Comparison of ENCODE assay signal across 8 mouse cellular contexts in genomic region chr4:48380940-48381339, GRCm38 (mm10).
A peak's percentile ranks its signal among the peaks of the same experiment; 100 is the strongest.
DNase-seq lines count a peak whose midpoint lies in the region; ATAC-seq and TF ChIP-seq lines count a peak whose summit lies in the region.
"Had no signal": no experiment of that assay in that cellular context is flagged by ENCODE, and none has a peak within 500 bp of the region (broad histone marks: within the 10 kb centered on the region; RNA-seq: fewer than 3 reads in every experiment).

No protein-coding gene starts in this region.

- peak; percentile 77 for TF ChIP-seq CTCF in heart, postnatal 0 days (IDR thresholded peaks at IDR 0.05; ENCODE audit: low read depth)

- H3K36me3 ChIP-seq in heart, postnatal 0 days (replicated peaks; ENCODE audit: control insufficient read depth, insufficient read depth, low read length) = no peaks in the 10 kb centered on the region
- H3K36me3 ChIP-seq in midbrain, embryonic 11.5 days (ENCODE audit: control insufficient read depth, insufficient read depth, low read length) = no peaks in the 10 kb centered on the region
- H3K36me3 ChIP-seq: heart, embryonic 15.5 days had no signal

- WGBS in heart, postnatal 0 days = 1% methylated on average over 2 of the region's 2 CpGs
- WGBS in midbrain, embryonic 11.5 days = 2% methylated on average over 2 of the region's 2 CpGs

- H3K27me3 ChIP-seq in heart, postnatal 0 days (ENCODE audit: control insufficient read depth, insufficient read depth, low read length) = no peaks in the 10 kb centered on the region
- no peaks in the 10 kb centered on the region for H3K27me3 ChIP-seq in midbrain, embryonic 11.5 days (ENCODE audit: control insufficient read depth, insufficient read depth, low read length)
- H3K27me3 ChIP-seq: heart, embryonic 15.5 days had no signal

- no peaks in the 10 kb centered on the region for H3K9me3 ChIP-seq in heart, postnatal 0 days (replicated peaks; ENCODE audit: control insufficient read depth, low read length)
- no peaks in the 10 kb centered on the region for H3K9me3 ChIP-seq in midbrain, embryonic 11.5 days (ENCODE audit: control insufficient read depth, low read length)
- H3K9me3 ChIP-seq: heart, embryonic 15.5 days had no signal

- H3K4me1 ChIP-seq in heart, postnatal 0 days (ENCODE audit: control insufficient read depth, insufficient read depth) = no peaks in the 10 kb centered on the region
- H3K4me1 ChIP-seq in midbrain, embryonic 11.5 days (ENCODE audit: control insufficient read depth, insufficient read depth, low read length) = no peaks in the 10 kb centered on the region
- H3K4me1 ChIP-seq: heart, embryonic 15.5 days had no signal

- H3K27ac ChIP-seq in heart, postnatal 0 days (ENCODE audit: low read depth) = no peak overlapping the region
- no peak overlapping the region for H3K27ac ChIP-seq in midbrain, embryonic 11.5 days (ENCODE audit: low read depth, low read length)
- H3K27ac ChIP-seq: heart, embryonic 15.5 days had no signal

- H3K4me2 ChIP-seq in heart, postnatal 0 days (ENCODE audit: low read depth, low read length) = no peak overlapping the region
- H3K4me2 ChIP-seq in midbrain, embryonic 11.5 days = no peak overlapping the region
- H3K4me2 ChIP-seq: heart, embryonic 15.5 days had no signal

- no peak overlapping the region for H3K9ac ChIP-seq in heart, postnatal 0 days (replicated peaks; ENCODE audit: low read depth, low read length)
- H3K9ac ChIP-seq in midbrain, embryonic 11.5 days (ENCODE audit: low read length) = no peak overlapping the region
- H3K9ac ChIP-seq: heart, embryonic 15.5 days had no signal

- TF ChIP-seq EP300 in heart, postnatal 0 days (IDR thresholded peaks at IDR 0.05; ENCODE audit: low read depth) = no peak

- ATAC-seq in heart, postnatal 0 days (ENCODE audit: insufficient read depth, low read depth) = no peak
- no peak for ATAC-seq in midbrain, embryonic 11.5 days (ENCODE audit: low FRiP score)

- H3K4me3 ChIP-seq in heart, postnatal 0 days (ENCODE audit: low read depth, low read length) = no peak overlapping the region
- no peak overlapping the region for H3K4me3 ChIP-seq in midbrain, embryonic 11.5 days (ENCODE audit: low read depth, low read length)
- H3K4me3 ChIP-seq: heart, embryonic 15.5 days had no signal

- DNase-seq in MEL-GATA-1-ER (ENCODE audit: extremely low read depth, low read depth) = peak; percentile 23
- peak; percentile 50 for DNase-seq in adrenal gland, adult 8-10 months
- peak; percentile 62 for DNase-seq in embryo, embryonic 11.5 days (ENCODE audit: low read depth, low spot score)
- DNase-seq in heart, postnatal 0 days (ENCODE audit: low spot score) = peak; percentile 78
- DNase-seq in layer of hippocampus, postnatal 25 days (ENCODE audit: extremely low spot score in 1 of 2, low spot score in 1 of 2) = peak; percentile 44 to 86
- peak; percentile 98 for DNase-seq in midbrain, embryonic 11.5 days (ENCODE audit: low spot score, missing footprints)
- DNase-seq in spleen, postnatal 4 days (ENCODE audit: low spot score in 2 of 2) = peak; percentile 38 to 72

Comparison
In these comparisons a context has a peak if more than half of its experiments do, and no peak if none do; other contexts are left out.
1. DNase-seq: peak in every context shown above with its lines; median percentile 98 in midbrain, embryonic 11.5 days; 78 in heart, postnatal 0 days; 65 in layer of hippocampus, postnatal 25 days; 62 in embryo, embryonic 11.5 days; 55 in spleen, postnatal 4 days; 50 in adrenal gland, adult 8-10 months; 23 in MEL-GATA-1-ER.